10 mouse cellular contexts compared by ENCODE assay signal in genomic region chr8:12214205-12215019, GRCm38 (mm10).
DNase-seq lines count a peak whose midpoint lies in the region; ATAC-seq and TF ChIP-seq lines count a peak whose summit lies in the region.
"Had no signal": no experiment of that assay in that cellular context is flagged by ENCODE, and none has a peak within 500 bp of the region (broad histone marks: within the 10 kb centered on the region; RNA-seq: fewer than 3 reads in every experiment).

No protein-coding gene starts in this region.

- no peaks in the 10 kb centered on the region for H3K36me3 ChIP-seq in embryonic facial prominence, embryonic 11.5 days (replicated peaks; ENCODE audit: control insufficient read depth, insufficient read depth, low read depth, low read length)
- H3K36me3 ChIP-seq in forebrain, embryonic 12.5 days (replicated peaks), result no peaks in the 10 kb centered on the region
- H3K36me3 ChIP-seq in hindbrain, postnatal 0 days (ENCODE audit: insufficient read depth, low read length), result no peaks in the 10 kb centered on the region

- no peak for ATAC-seq in embryonic facial prominence, embryonic 11.5 days (replicated peaks; ENCODE audit: insufficient number of reproducible peaks, low FRiP score, low TSS enrichment, low read depth)
- peak; percentile 65 for ATAC-seq in forebrain, embryonic 12.5 days (ENCODE audit: low FRiP score)
- ATAC-seq in hindbrain, postnatal 0 days, result no peak
- no peak for ATAC-seq in inflammation-experienced regulatory T-cells, adult 6 months

- WGBS in embryonic facial prominence, embryonic 11.5 days, result 36% methylated on average over 24 of the region's 24 CpGs
- 4% methylated on average over 24 of the region's 24 CpGs for WGBS in forebrain, embryonic 12.5 days
- WGBS in hindbrain, postnatal 0 days, result 30% methylated on average over 24 of the region's 24 CpGs

- no peak overlapping the region for H3K4me3 ChIP-seq in embryonic facial prominence, embryonic 11.5 days (ENCODE audit: low read depth, low read length)
- 0 out of 2 replicates have a peak overlapping the region, but pooled peaks have one; percentile 5 for H3K4me3 ChIP-seq in forebrain, embryonic 12.5 days (replicated peaks)
- no peak overlapping the region for H3K4me3 ChIP-seq in hindbrain, postnatal 0 days (ENCODE audit: low read length)
- H3K4me3 ChIP-seq: erythroblast, embryonic 14.5 days had no signal

- H3K9ac ChIP-seq in embryonic facial prominence, embryonic 11.5 days (replicated peaks; ENCODE audit: low read length), result no peak overlapping the region
- peak overlapping the region; percentile 33; the same call in 1 of the 2 replicates for H3K9ac ChIP-seq in forebrain, embryonic 12.5 days
- no peak overlapping the region for H3K9ac ChIP-seq in hindbrain, postnatal 0 days (replicated peaks; ENCODE audit: low read length)

- no peaks in the 10 kb centered on the region for H3K9me3 ChIP-seq in embryonic facial prominence, embryonic 11.5 days (replicated peaks; ENCODE audit: control insufficient read depth, low read length)
- no peaks in the 10 kb centered on the region for H3K9me3 ChIP-seq in forebrain, embryonic 12.5 days
- H3K9me3 ChIP-seq in hindbrain, postnatal 0 days (ENCODE audit: low read length), result no peaks in the 10 kb centered on the region

- no peaks in the 10 kb centered on the region for H3K4me1 ChIP-seq in embryonic facial prominence, embryonic 11.5 days (ENCODE audit: control insufficient read depth, insufficient read depth, low read length)
- H3K4me1 ChIP-seq in forebrain, embryonic 12.5 days, result peaks cover 32% of the 10 kb centered on the region
- H3K4me1 ChIP-seq in hindbrain, postnatal 0 days (ENCODE audit: insufficient read depth, low read length), result no peaks in the 10 kb centered on the region

- no peak overlapping the region for H3K4me2 ChIP-seq in embryonic facial prominence, embryonic 11.5 days (ENCODE audit: low read depth, low read length)
- H3K4me2 ChIP-seq in forebrain, embryonic 12.5 days, result peak overlapping the region; percentile 47
- H3K4me2 ChIP-seq in hindbrain, postnatal 0 days (ENCODE audit: low read depth, low read length), result peak overlapping the region; percentile 24
- H3K4me2 ChIP-seq: heart, embryonic 11.5 days had no signal

- H3K27me3 ChIP-seq in embryonic facial prominence, embryonic 11.5 days (ENCODE audit: control insufficient read depth, insufficient read depth, low read length), result no peaks in the 10 kb centered on the region; the same call in 1 of the 2 replicates
- peaks cover 75% of the 10 kb centered on the region for H3K27me3 ChIP-seq in forebrain, embryonic 12.5 days
- 0 out of 2 replicates have a peak, but pooled peaks cover 8% of the 10 kb centered on the region for H3K27me3 ChIP-seq in hindbrain, postnatal 0 days (ENCODE audit: insufficient read depth, low read length)

- TF ChIP-seq CTCF in hindbrain, postnatal 0 days (IDR thresholded peaks at IDR 0.05; ENCODE audit: low read depth), result no peak

- DNase-seq in embryonic facial prominence, embryonic 11.5 days (ENCODE audit: low spot score), result peak; percentile 7
- peak; percentile 17 for DNase-seq in hindbrain, postnatal 0 days (ENCODE audit: low spot score)
- DNase-seq in retina, embryonic 14.5 days (ENCODE audit: low spot score), result peak; percentile 46
- no peak for DNase-seq in thymus, postnatal 14 days
- DNase-seq in thymus, adult 18-20 months, result no peak
- DNase-seq: cerebellum, postnatal 36 days had no signal

- no peak overlapping the region for H3K27ac ChIP-seq in embryonic facial prominence, embryonic 11.5 days (replicated peaks; ENCODE audit: low read depth, low read length)
- peak overlapping the region; percentile 77 for H3K27ac ChIP-seq in forebrain, embryonic 12.5 days
- H3K27ac ChIP-seq in hindbrain, postnatal 0 days, result no peak overlapping the region

Comparison
In these comparisons a context has a peak if more than half of its experiments do, and no peak if none do; other contexts are left out.
1. DNase-seq: peak in embryonic facial prominence, embryonic 11.5 days (single experiment), hindbrain, postnatal 0 days (single experiment) and retina, embryonic 14.5 days (single experiment); none in thymus, postnatal 14 days (single experiment) and thymus, adult 18-20 months (0 of 2).